Mouse (Mus musculus): Measurements from ENCODE around the gene Cdhr2. TPM values are rescaled to one million over a fixed set of nuclear protein-coding genes. Genes with fewer than 3 reads are reported as not detected.

Gene Cdhr2
- polyA plus RNA-seq, 1 experiment from 2014 or later = 32.2 TPM

- no peak for ATAC-seq
- Histone ChIP-seq H3K4me3 (replicated peaks) (no peak overlapping the region), H3K27me3 (replicated peaks) (no peaks in the 10 kb centered on the region), H3K9ac (0 out of 2 replicates have a peak overlapping the region, but pooled peaks have one; percentile 8), H3K4me1 (replicated peaks) (no peaks in the 10 kb centered on the region), H3K4me2 (replicated peaks) (no peak overlapping the region), H3K27ac (no peak overlapping the region), H3K36me3 (no peaks in the 10 kb centered on the region), H3K9me3 (no peaks in the 10 kb centered on the region)
- WGBS = 72% methylated on average over 3 of the region's 3 CpGs
These were observed 79.3 kb downstream of the Cdhr2 start for GRCm38 (mm10) chr13:54780592-54780991.

- H3K27me3 ChIP-seq (replicated peaks) = no peaks in the 10 kb centered on the region
- no peaks in the 10 kb centered on the region for H3K36me3 ChIP-seq
- no peak overlapping the region for H3K27ac ChIP-seq
- H3K4me2 ChIP-seq (replicated peaks) = no peak overlapping the region
- no peak for ATAC-seq
- no peak overlapping the region for H3K4me3 ChIP-seq (replicated peaks)
- WGBS = 84% methylated on average over 3 of the region's 3 CpGs
- H3K9me3 ChIP-seq = no peaks in the 10 kb centered on the region
- no peak overlapping the region for H3K9ac ChIP-seq
- no peaks in the 10 kb centered on the region for H3K4me1 ChIP-seq (replicated peaks)
These were observed 79.8 kb downstream of the Cdhr2 start for GRCm38 (mm10) chr13:54781086-54781485.

- H3K27me3 ChIP-seq (replicated peaks) = no peaks in the 10 kb centered on the region
- ATAC-seq = no peak
These were observed 82.0 kb downstream of the Cdhr2 start for GRCm38 (mm10) chr13:54783235-54783634.

GRCm38 (mm10) chr13:54783698-54784097, 82.4 kb downstream of the Cdhr2 start, which contains the start of gene Eif4e1b:
TSS of gene Eif4e1b (plus strand) at chr13:54783998.
- Histone ChIP-seq H3K27me3 (replicated peaks) (no peaks in the 10 kb centered on the region), H3K36me3 (no peaks in the 10 kb centered on the region), H3K4me3 (replicated peaks) (no peak within 1 kb of the TSS), H3K27ac (no peak within 1 kb of the TSS), H3K9me3 (no peaks in the 10 kb centered on the region), H3K4me1 (replicated peaks) (no peaks in the 10 kb centered on the region; the same call in 1 of the 2 replicates), H3K4me2 (replicated peaks) (no peak within 1 kb of the TSS), H3K9ac (no peak within 1 kb of the TSS)
- 81% methylated on average over 4 of the region's 4 CpGs for WGBS
- no peak for ATAC-seq

More at GRCm38 (mm10) chr13:54783235-54783634, 82.0 kb downstream of the Cdhr2 start:
- Histone ChIP-seq H3K4me3 (replicated peaks) (no peak overlapping the region), H3K9me3 (no peaks in the 10 kb centered on the region), H3K27ac (no peak overlapping the region), H3K9ac (no peak overlapping the region), H3K36me3 (no peaks in the 10 kb centered on the region), H3K4me2 (replicated peaks) (no peak overlapping the region), H3K4me1 (replicated peaks) (no peaks in the 10 kb centered on the region)
- 45% methylated on average over 2 of the region's 2 CpGs for WGBS

Other genes starting within 250 kb of the Cdhr2 start
- 100 and 101 TPM in 2 replicates for gene Thoc3, start 232.6 kb upstream of the Cdhr2 start, polyA plus RNA-seq (2015; fragmentation: Nextera tagmentation; extraction: Ambion mirVana)
- 6.3 and 6.9 TPM in 2 replicates for gene Simc1, start 197.7 kb upstream of the Cdhr2 start, polyA plus RNA-seq (2015; fragmentation: Nextera tagmentation; extraction: Ambion mirVana)
- gene 4833439L19Rik, start 136.0 kb upstream of the Cdhr2 start, polyA plus RNA-seq (2015; fragmentation: Nextera tagmentation; extraction: Ambion mirVana) = 107 and 110 TPM in 2 replicates
- gene Arl10, start 126.4 kb upstream of the Cdhr2 start, polyA plus RNA-seq (2015; fragmentation: Nextera tagmentation; extraction: Ambion mirVana) = 21.7 and 25.2 TPM in 2 replicates
- 86.1 and 93.9 TPM in 2 replicates for gene Nop16, start 111.4 kb upstream of the Cdhr2 start, polyA plus RNA-seq (2015; fragmentation: Nextera tagmentation; extraction: Ambion mirVana)
- gene Higd2a, start 111.3 kb upstream of the Cdhr2 start, polyA plus RNA-seq (2015; fragmentation: Nextera tagmentation; extraction: Ambion mirVana) = 233 and 239 TPM in 2 replicates
- 76.9 and 78.6 TPM in 2 replicates for gene Cltb, start 90.1 kb upstream of the Cdhr2 start, polyA plus RNA-seq (2015; fragmentation: Nextera tagmentation; extraction: Ambion mirVana)
- gene Faf2, start 79.7 kb upstream of the Cdhr2 start, polyA plus RNA-seq (2015; fragmentation: Nextera tagmentation; extraction: Ambion mirVana) = 67.5 and 68.5 TPM in 2 replicates
- 77.9 and 78.3 TPM in 2 replicates for gene Rnf44, start 7.6 kb upstream of the Cdhr2 start, polyA plus RNA-seq (2015; fragmentation: Nextera tagmentation; extraction: Ambion mirVana)
- 0.53 and 0.82 TPM in 2 replicates for gene Gprin1, start 48.4 kb downstream of the Cdhr2 start, polyA plus RNA-seq (2015; fragmentation: Nextera tagmentation; extraction: Ambion mirVana)
- gene Sncb, start 65.1 kb downstream of the Cdhr2 start, polyA plus RNA-seq (2015; fragmentation: Nextera tagmentation; extraction: Ambion mirVana) = 0.24 and 0.42 TPM in 2 replicates
- not detected in 2 replicates for gene Eif4e1b, start 82.5 kb downstream of the Cdhr2 start, polyA plus RNA-seq (2015; fragmentation: Nextera tagmentation; extraction: Ambion mirVana)
- 13.9 TPM in 2 replicates for gene Tspan17, start 87.9 kb downstream of the Cdhr2 start, polyA plus RNA-seq (2015; fragmentation: Nextera tagmentation; extraction: Ambion mirVana)
- 2.3 and 2.4 TPM in 2 replicates for gene Unc5a, start 247.9 kb downstream of the Cdhr2 start, polyA plus RNA-seq (2015; fragmentation: Nextera tagmentation; extraction: Ambion mirVana)

Measured in intestine, embryonic 15.5 days (tissue).